Mouse (Mus musculus) megakaryocyte, embryonic 14.5 days (primary cell): ENCODE results near the gene Zfp541.

Experiments used
- FLI1 ChIP-seq: IDR thresholded peaks from 2 replicates; pipeline ENCODE4 v1.6.1; 2012; ENCODE audit warnings: low read length, inconsistent platforms, mixed read lengths
- GATA1 ChIP-seq: IDR thresholded peaks from 3 replicates; pipeline ENCODE4 v1.6.1; 2012; ENCODE audit warnings: mixed read lengths, low read length, inconsistent platforms, borderline replicate concordance

DNA sequence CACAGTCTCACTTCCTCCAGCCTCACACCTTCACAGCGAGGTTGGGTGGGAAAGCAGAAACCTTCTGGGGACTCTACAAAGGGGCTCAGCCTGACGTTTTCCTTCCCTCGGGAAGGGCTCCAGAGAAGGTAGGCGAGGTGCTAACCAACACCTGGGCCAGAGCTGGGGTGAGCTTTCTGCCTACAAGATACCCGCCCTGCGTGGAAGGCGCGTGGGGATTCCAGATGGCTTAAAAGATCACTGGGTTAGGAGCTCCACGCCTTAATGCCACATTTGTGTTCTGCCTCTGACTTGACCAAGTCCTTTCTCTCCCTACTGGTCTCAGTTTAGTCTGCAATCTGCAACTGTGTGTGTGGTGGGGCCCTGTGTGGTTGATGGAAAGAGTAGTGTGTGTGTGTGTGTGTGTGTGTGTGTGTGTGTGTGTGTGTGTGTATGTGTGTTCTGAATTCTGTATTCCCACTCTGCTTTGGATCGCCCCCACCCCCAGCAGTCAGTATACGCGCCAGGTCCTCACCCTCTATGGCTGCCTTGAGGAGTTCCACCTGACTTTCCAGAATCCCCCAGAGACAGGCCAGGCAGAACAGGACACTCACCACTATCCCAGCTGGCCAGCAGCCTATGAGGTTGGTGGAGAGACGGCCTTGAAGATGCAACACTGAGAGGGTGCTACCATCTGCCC, 69.5 kb downstream of the Zfp541 start:
- TF ChIP-seq GATA1 (no peak), FLI1 (no peak)
